Mouse (Mus musculus) thymus, adult 18-20 months (tissue): ENCODE results near the gene Lrrc4.

Experiments
- DNase-seq, 2 experiments: peaks; one replicate each; pipeline ENCODE4 v3.0.0; 2022; ENCODE audit warnings: mixed read lengths in 2 of 2

The Lrrc4 gene

GRCm38 (mm10) chr6:28761728-28762127 is 69.8 kb downstream of the Lrrc4 start:
- DNase-seq, result no peak

- no peak for DNase-seq
Measured at GRCm38 (mm10) chr6:28758293-28758692, 73.3 kb downstream of the Lrrc4 start.

- DNase-seq, result no peak
Measured at GRCm38 (mm10) chr6:28756306-28757018, 75.1 kb downstream of the Lrrc4 start.

GRCm38 (mm10) chr6:28754127-28754898 is 77.2 kb downstream of the Lrrc4 start:
- no peak for DNase-seq

GRCm38 (mm10) chr6:28753681-28754080 is 77.9 kb downstream of the Lrrc4 start:
- no peak for DNase-seq

- DNase-seq, result no peak
Measured at GRCm38 (mm10) chr6:28753217-28753616, 78.3 kb downstream of the Lrrc4 start.

- DNase-seq, result no peak
Measured at GRCm38 (mm10) chr6:28751186-28751585, 80.4 kb downstream of the Lrrc4 start.

- DNase-seq, result no peak
Measured at GRCm38 (mm10) chr6:28749224-28749623, 82.3 kb downstream of the Lrrc4 start.

- DNase-seq, result no peak
Measured at GRCm38 (mm10) chr6:28747931-28748670, 83.4 kb downstream of the Lrrc4 start.

- DNase-seq, result no peak
Measured at GRCm38 (mm10) chr6:28747025-28747424, 84.5 kb downstream of the Lrrc4 start.

- DNase-seq, result no peak
Measured at GRCm38 (mm10) chr6:28745864-28746263, 85.7 kb downstream of the Lrrc4 start.

GRCm38 (mm10) chr6:28743586-28743985 is 88.0 kb downstream of the Lrrc4 start:
- no peak for DNase-seq

- no peak for DNase-seq
Measured at GRCm38 (mm10) chr6:28737601-28738000, 93.9 kb downstream of the Lrrc4 start.

GRCm38 (mm10) chr6:28736665-28737064 is 94.9 kb downstream of the Lrrc4 start:
- no peak for DNase-seq

- no peak for DNase-seq
Measured at GRCm38 (mm10) chr6:28735116-28735515, 96.4 kb downstream of the Lrrc4 start.

- no peak for DNase-seq
Measured at GRCm38 (mm10) chr6:28733884-28734647, 97.5 kb downstream of the Lrrc4 start.

- no peak for DNase-seq
Measured at GRCm38 (mm10) chr6:28731246-28731645, 100.3 kb downstream of the Lrrc4 start.

GRCm38 (mm10) chr6:28729649-28730048 is 101.9 kb downstream of the Lrrc4 start:
- no peak for DNase-seq

GRCm38 (mm10) chr6:28729236-28729635 is 102.3 kb downstream of the Lrrc4 start:
- DNase-seq, result no peak

GRCm38 (mm10) chr6:28724776-28725175 is 106.8 kb downstream of the Lrrc4 start:
- no peak for DNase-seq

GRCm38 (mm10) chr6:28723059-28723458 is 108.5 kb downstream of the Lrrc4 start:
- no peak for DNase-seq

GRCm38 (mm10) chr6:28720391-28721171 is 111.0 kb downstream of the Lrrc4 start:
- DNase-seq, result no peak
